In the genomic region with DNA sequence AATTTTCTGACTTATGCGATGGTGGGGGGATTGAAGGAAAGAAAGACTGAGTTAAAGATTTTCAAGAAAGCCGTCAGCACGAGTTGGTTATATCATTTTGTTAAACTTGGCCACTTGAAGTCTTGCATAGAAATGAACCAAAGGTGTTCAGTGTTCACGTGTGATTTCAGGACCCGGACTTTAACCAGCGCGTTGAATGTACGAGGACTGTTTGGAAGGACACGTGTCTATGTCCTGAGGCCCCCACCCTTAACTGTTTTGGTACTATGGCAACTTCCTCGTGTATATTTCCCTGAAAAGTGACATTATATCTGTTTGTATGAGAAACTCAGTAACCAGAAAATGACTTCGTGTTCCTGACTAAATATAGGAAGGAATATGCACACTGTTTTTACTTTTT, we compare ENCODE assay signal across 26 mouse cellular contexts. TPM values are rescaled to one million over a fixed set of nuclear protein-coding genes. Genes with fewer than 3 reads are reported as not detected.
DNase-seq lines count a peak whose midpoint lies in the region; ATAC-seq lines count a peak whose summit lies in the region.
"Had no signal": no experiment of that assay in that cellular context is flagged by ENCODE, and none has a peak within 500 bp of the region (broad histone marks: within the 10 kb centered on the region; RNA-seq: fewer than 3 reads in every experiment).

No protein-coding gene starts in this region.

- no peak overlapping the region for H3K4me3 ChIP-seq in heart, embryonic 10.5 days
- H3K4me3 ChIP-seq in limb, embryonic 10.5 days = no peak overlapping the region
- no peak overlapping the region for H3K4me3 ChIP-seq in limb, embryonic 11.5 days (ENCODE audit: low read depth, low read length)
- no peak overlapping the region for H3K4me3 ChIP-seq in forebrain, embryonic 10.5 days
- H3K4me3 ChIP-seq: embryonic facial prominence, embryonic 13.5 days; embryonic facial prominence, embryonic 15.5 days; erythroblast, embryonic 14.5 days; forebrain, embryonic 12.5 days had no signal

- H3K36me3 ChIP-seq in heart, embryonic 10.5 days = peaks cover 45% of the 10 kb centered on the region
- peaks cover 57% of the 10 kb centered on the region for H3K36me3 ChIP-seq in limb, embryonic 10.5 days
- peaks cover 19% of the 10 kb centered on the region for H3K36me3 ChIP-seq in limb, embryonic 11.5 days (ENCODE audit: control insufficient read depth, insufficient read depth, low read length)
- H3K36me3 ChIP-seq in forebrain, embryonic 10.5 days (replicated peaks) = peaks cover 60% of the 10 kb centered on the region

- no peak for ATAC-seq in limb, embryonic 11.5 days (ENCODE audit: insufficient number of reproducible peaks, low FRiP score, low TSS enrichment, low read depth)
- ATAC-seq: forebrain, embryonic 14.5 days; forebrain, embryonic 16.5 days had no signal

- H3K27ac ChIP-seq in heart, embryonic 10.5 days = no peak overlapping the region
- H3K27ac ChIP-seq in limb, embryonic 10.5 days = no peak overlapping the region
- no peak overlapping the region for H3K27ac ChIP-seq in limb, embryonic 11.5 days (replicated peaks; ENCODE audit: low read depth, low read length)
- H3K27ac ChIP-seq in forebrain, embryonic 10.5 days = no peak overlapping the region
- H3K27ac ChIP-seq: embryonic facial prominence, embryonic 13.5 days; embryonic facial prominence, embryonic 15.5 days; forebrain, embryonic 12.5 days had no signal

- peak; percentile 41 for DNase-seq in heart, embryonic 10.5 days (ENCODE audit: low spot score)
- no peak for DNase-seq in heart, postnatal 4 days
- DNase-seq in limb, embryonic 10.5 days (ENCODE audit: low spot score) = peak; percentile 10
- DNase-seq in limb, embryonic 11.5 days (ENCODE audit: low spot score) = peak; percentile 11
- no peak for DNase-seq in forebrain, embryonic 10.5 days (ENCODE audit: extremely low spot score, low spot score)
- DNase-seq: adrenal gland, adult 2 months; adrenal gland, postnatal 10 days; adrenal gland, postnatal 25 days; cerebellum, adult 11 months; cerebellum, adult 18-20 months; cerebellum, adult 8-10 months; cerebellum, adult 9-11 months; cerebellum, postnatal 14 days; cerebellum, postnatal 36 days; embryo, embryonic 11 days had no signal

- H3K9ac ChIP-seq in limb, embryonic 11.5 days (ENCODE audit: low read length) = no peak overlapping the region
- H3K9ac ChIP-seq: embryonic facial prominence, embryonic 13.5 days; embryonic facial prominence, embryonic 15.5 days; forebrain, embryonic 12.5 days had no signal

- H3K4me1 ChIP-seq in heart, embryonic 10.5 days = no peaks in the 10 kb centered on the region
- H3K4me1 ChIP-seq in limb, embryonic 10.5 days = no peaks in the 10 kb centered on the region
- no peaks in the 10 kb centered on the region for H3K4me1 ChIP-seq in limb, embryonic 11.5 days (ENCODE audit: control insufficient read depth, insufficient read depth, low read length)
- H3K4me1 ChIP-seq in forebrain, embryonic 10.5 days = no peaks in the 10 kb centered on the region
- H3K4me1 ChIP-seq: embryonic facial prominence, embryonic 13.5 days; embryonic facial prominence, embryonic 15.5 days; forebrain, embryonic 12.5 days had no signal

- no peak overlapping the region for H3K4me2 ChIP-seq in limb, embryonic 11.5 days (ENCODE audit: low read depth, severe bottlenecking)
- H3K4me2 ChIP-seq: embryonic facial prominence, embryonic 13.5 days; embryonic facial prominence, embryonic 15.5 days; forebrain, embryonic 12.5 days had no signal

- no peaks in the 10 kb centered on the region for H3K27me3 ChIP-seq in heart, embryonic 10.5 days (ENCODE audit: insufficient read depth, poor library complexity, severe bottlenecking)
- H3K27me3 ChIP-seq in limb, embryonic 10.5 days (ENCODE audit: low read depth, poor library complexity, severe bottlenecking) = no peaks in the 10 kb centered on the region
- no peaks in the 10 kb centered on the region for H3K27me3 ChIP-seq in limb, embryonic 11.5 days (ENCODE audit: control insufficient read depth, insufficient read depth, low read length)
- no peaks in the 10 kb centered on the region for H3K27me3 ChIP-seq in forebrain, embryonic 10.5 days (ENCODE audit: poor library complexity, severe bottlenecking)
- H3K27me3 ChIP-seq: embryonic facial prominence, embryonic 13.5 days; embryonic facial prominence, embryonic 15.5 days; forebrain, embryonic 12.5 days had no signal

- 94% methylated on average over 11 of the region's 11 CpGs for WGBS in heart, embryonic 10.5 days
- 96% methylated on average over 11 of the region's 11 CpGs for WGBS in limb, embryonic 10.5 days
- WGBS in limb, embryonic 11.5 days = 94% methylated on average over 11 of the region's 11 CpGs
- WGBS in forebrain, embryonic 10.5 days = 97% methylated on average over 11 of the region's 11 CpGs

- H3K9me3 ChIP-seq in heart, embryonic 10.5 days = no peaks in the 10 kb centered on the region
- H3K9me3 ChIP-seq in limb, embryonic 10.5 days (replicated peaks) = no peaks in the 10 kb centered on the region
- H3K9me3 ChIP-seq in limb, embryonic 11.5 days (ENCODE audit: control insufficient read depth, low read length) = no peaks in the 10 kb centered on the region
- H3K9me3 ChIP-seq in forebrain, embryonic 10.5 days = no peaks in the 10 kb centered on the region
- H3K9me3 ChIP-seq: embryonic facial prominence, embryonic 13.5 days; embryonic facial prominence, embryonic 15.5 days; forebrain, embryonic 12.5 days had no signal

RNA-seq across cellular contexts. Expression of a gene that starts 10.5 kb away (rescaled TPM):
- polyA plus RNA-seq in heart, embryonic 10.5 days (2016; fragmentation: Nextera tagmentation; extraction: Ambion mirVana) = not detected in 2 replicates
- under 1 TPM in 1 of 2 experiments, not detected in 1; 0.21 TPM for total RNA-seq in heart, postnatal 4 days (2021)
- not detected in 2 replicates for polyA plus RNA-seq in limb, embryonic 10.5 days (2016; fragmentation: Nextera tagmentation; extraction: Ambion mirVana)
- polyA plus RNA-seq in limb, embryonic 11.5 days (2014; fragmentation: Nextera tagmentation; extraction: Ambion mirVana) = not detected in 2 replicates
- polyA plus RNA-seq in forebrain, embryonic 10.5 days (2016; fragmentation: Nextera tagmentation; extraction: Ambion mirVana) = 0.04 TPM in 1 of 2 replicates, not detected in the other
- total RNA-seq: adrenal gland, adult 2 months; adrenal gland, postnatal 10 days; adrenal gland, postnatal 25 days; adrenal gland, postnatal 4 days; MEL had no signal
- polyA plus RNA-seq: adrenal gland, adult 2 months; brain, embryonic 14.5 days; C2C12; embryonic facial prominence, embryonic 11.5 days; embryonic facial prominence, embryonic 13.5 days; embryonic facial prominence, embryonic 15.5 days; erythroblast, embryonic 14.5 days; forebrain, embryonic 12.5 days; forebrain, embryonic 14.5 days; forebrain, embryonic 16.5 days had no signal

Comparison
In these comparisons a context has a peak if more than half of its experiments do, and no peak if none do; other contexts are left out.
1. DNase-seq: peak in heart, embryonic 10.5 days (single experiment), limb, embryonic 10.5 days (single experiment) and limb, embryonic 11.5 days (single experiment); none in heart, postnatal 4 days (single experiment) and forebrain, embryonic 10.5 days (single experiment).